Mouse (Mus musculus) hindbrain, postnatal 0 days (tissue): ENCODE results near the gene Casd1. TPM values are rescaled to one million over a fixed set of nuclear protein-coding genes. Genes with fewer than 3 reads are reported as not detected.

Experiments
- ATAC-seq: fragments of 200-750 bp; cut with Nextera tagmentation; 2 replicates; pipeline ENCODE4 v1.8.0; 2017; ENCODE audit warnings: mild to moderate bottlenecking, moderate TSS enrichment, moderate library complexity
- DNase-seq: peaks from one replicate; pipeline ENCODE4 v3.0.0-alpha.2; 2015; ENCODE audit warnings: low spot score
- H3K27ac ChIP-seq: fragments of 300-500 bp; sonication (generic); 2 replicates; pipeline ENCODE4 v1.5.1; 2014; ENCODE audit warnings: mild to moderate bottlenecking
- H3K27me3 ChIP-seq: fragments of 300-500 bp; sonication (generic); 2 replicates; pipeline ENCODE4 v1.6.1; 2014; ENCODE audit warnings: low read length, mixed read lengths; ENCODE audit not compliant: insufficient read depth
- H3K36me3 ChIP-seq: fragments of 300-500 bp; sonication (generic); 2 replicates; pipeline ENCODE4 v1.6.1; 2014; ENCODE audit warnings: low read length, mixed read lengths; ENCODE audit not compliant: insufficient read depth
- H3K4me1 ChIP-seq: fragments of 300-500 bp; sonication (generic); 2 replicates; pipeline ENCODE4 v1.6.1; 2014; ENCODE audit warnings: antibody characterized with exemption, low read length, mixed read lengths; ENCODE audit not compliant: insufficient read depth
- H3K4me2 ChIP-seq: fragments of 300-500 bp; sonication (generic); 2 replicates; pipeline ENCODE4 v1.6.1; 2014; ENCODE audit warnings: low read depth, mild to moderate bottlenecking, low read length, moderate library complexity, mixed read lengths
- H3K4me3 ChIP-seq: fragments of 300-500 bp; sonication (generic); 2 replicates; pipeline ENCODE4 v1.5.1; 2014; ENCODE audit warnings: low read length
- H3K9ac ChIP-seq: fragments of 300-500 bp; sonication (generic); replicated peaks from 2 replicates; pipeline ENCODE4 v1.6.1; 2014; ENCODE audit warnings: mild to moderate bottlenecking, low read length, moderate library complexity, mixed read lengths
- H3K9me3 ChIP-seq: fragments of 300-500 bp; sonication (generic); 2 replicates; pipeline ENCODE4 v1.6.1; 2016; ENCODE audit warnings: low read length, mixed read lengths
- CTCF ChIP-seq: IDR thresholded peaks from 2 replicates; pipeline ENCODE4 v1.5.1; 2016; ENCODE audit warnings: antibody characterized with exemption, control low read depth, low read depth
- WGBS: fragments of 180-500 bp; shearing (Covaris S2); extraction: QIAGEN DNeasy Blood & Tissue Kit; methylation state at CpG from one replicate; pipeline ENCODE4 v1.1.7; 2014; 5-methylcytosine and 5-hydroxymethylcytosine counted together
- polyA plus RNA-seq: library from polyadenylated mRNA; unstranded; fragments of >200 nt; fragmentation: Nextera tagmentation; extraction: Ambion mirVana; gene quantifications from 2 replicates; pipeline ENCODE4 v1.2.1, GENCODE M21; 2015
- total RNA-seq: library from RNA; depleted of rRNA; stranded (reverse); fragments of >200 nt; gene quantifications from 2 replicates; pipeline ENCODE4 v1.2.3, GENCODE M21; 2014

Casd1 gene
- total and polyA plus RNA-seq, 2 experiments from 2014 or later, result 40.2 to 68.9 TPM

DNA sequence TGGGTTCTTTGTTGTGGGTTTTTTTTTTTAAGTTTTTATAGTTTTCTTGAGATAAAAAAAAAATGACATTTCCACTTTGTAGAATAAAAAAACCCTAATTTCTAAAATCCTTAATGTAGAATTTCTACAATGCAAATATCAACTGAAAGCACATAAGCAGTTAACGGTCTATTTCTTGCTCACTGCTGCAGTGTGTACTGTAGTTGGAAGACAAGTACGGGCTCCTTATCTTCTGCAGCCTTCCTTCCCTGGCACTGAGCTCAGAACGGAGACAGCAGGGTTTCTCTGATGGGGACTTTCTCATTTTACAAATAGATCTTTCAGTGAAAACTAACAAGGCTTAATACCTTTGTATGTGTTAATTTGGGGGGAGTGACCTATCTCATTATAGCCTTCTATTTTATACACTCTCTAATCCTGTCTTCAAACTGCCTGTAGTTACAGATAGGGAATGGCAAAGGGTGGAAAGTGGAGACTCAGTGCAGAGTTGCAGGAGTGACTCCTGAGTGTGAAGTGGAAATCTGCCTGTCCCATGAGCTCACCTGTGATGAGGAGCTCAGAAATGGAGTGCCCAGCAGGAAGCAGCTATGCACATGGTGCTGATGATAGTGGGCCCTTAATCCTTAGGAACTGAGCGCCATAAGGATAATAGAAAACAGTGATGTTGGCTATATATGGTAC, 9.7 kb downstream of the Casd1 start:
- no peak overlapping the region for H3K4me2 ChIP-seq
- H3K9me3 ChIP-seq, result no peaks in the 10 kb centered on the region
- 90% methylated on average over 4 of the region's 4 CpGs for WGBS
- ATAC-seq (no peak), DNase-seq (no peak)
- no peak for TF ChIP-seq CTCF
- H3K4me1 ChIP-seq, result no peaks in the 10 kb centered on the region
- no peak overlapping the region for H3K4me3 ChIP-seq
- H3K36me3 ChIP-seq, result peaks cover 3% of the 10 kb centered on the region; the same call in 1 of the 2 replicates
- H3K27me3 ChIP-seq, result no peaks in the 10 kb centered on the region
- no peak overlapping the region for H3K9ac ChIP-seq
- no peak overlapping the region for H3K27ac ChIP-seq

GRCm38 (mm10) chr6:4611853-4612252, 11.2 kb downstream of the Casd1 start:
- WGBS, result 90% methylated on average over 4 of the region's 4 CpGs
- no peaks in the 10 kb centered on the region for H3K9me3 ChIP-seq
- ATAC-seq, result no peak

DNA sequence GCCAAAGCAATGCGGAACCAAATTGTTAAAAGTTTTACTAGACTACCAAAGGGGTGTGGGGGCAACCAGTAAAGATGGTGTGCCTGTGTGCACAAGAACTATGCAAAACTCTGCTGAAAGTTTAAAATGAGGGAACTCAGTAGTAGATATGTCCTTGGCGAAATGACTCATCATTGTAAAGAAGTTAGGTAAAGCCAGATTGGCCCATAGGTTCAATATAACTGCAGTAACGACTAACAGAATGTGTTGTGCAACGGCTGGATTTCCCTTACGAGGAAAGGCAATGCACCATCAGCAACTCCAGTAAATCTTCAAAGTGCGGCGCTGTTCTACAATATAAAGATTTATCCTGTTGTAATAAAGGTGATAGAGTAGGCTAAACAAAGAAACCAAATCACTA, 11.8 kb downstream of the Casd1 start:
- no peak overlapping the region for H3K27ac ChIP-seq
- no peak for DNase-seq
- no peak overlapping the region for H3K9ac ChIP-seq
- H3K27me3 ChIP-seq, result no peaks in the 10 kb centered on the region
- H3K4me3 ChIP-seq, result no peak overlapping the region
- 94% methylated on average over 7 of the region's 7 CpGs for WGBS
- ATAC-seq, result no peak
- H3K4me2 ChIP-seq, result no peak overlapping the region
- no peaks in the 10 kb centered on the region for H3K9me3 ChIP-seq
- H3K36me3 ChIP-seq, result peaks cover 3% of the 10 kb centered on the region; the same call in 1 of the 2 replicates
- no peak for TF ChIP-seq CTCF
- H3K4me1 ChIP-seq, result no peaks in the 10 kb centered on the region

More at GRCm38 (mm10) chr6:4611853-4612252, 11.2 kb downstream of the Casd1 start:
- Histone ChIP-seq H3K4me2 (no peak overlapping the region), H3K27me3 (no peaks in the 10 kb centered on the region), H3K4me1 (no peaks in the 10 kb centered on the region), H3K9ac (no peak overlapping the region), H3K36me3 (peaks cover 3% of the 10 kb centered on the region; the same call in 1 of the 2 replicates), H3K27ac (no peak overlapping the region), H3K4me3 (no peak overlapping the region)
- TF ChIP-seq CTCF, result no peak
- no peak for DNase-seq

DNA sequence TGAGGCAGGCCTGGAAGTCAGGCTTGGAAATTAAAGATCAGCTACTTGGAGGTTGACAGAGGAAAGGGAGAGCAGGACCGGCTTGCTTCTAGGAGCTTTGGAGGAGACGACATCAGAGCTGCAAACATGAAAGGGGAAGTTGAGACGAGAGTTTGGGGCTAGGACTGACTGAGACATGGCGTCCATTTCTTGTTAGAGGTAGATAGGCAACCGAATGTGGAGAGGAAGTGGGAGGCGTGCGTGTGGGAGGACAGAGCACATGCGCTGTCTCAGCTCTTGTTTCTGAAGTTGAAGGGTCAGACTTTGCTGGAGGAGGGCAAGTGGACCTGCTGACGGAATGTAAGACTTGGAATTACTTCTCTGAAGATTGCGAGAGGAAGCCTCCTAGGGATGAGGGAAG, 17.3 kb downstream of the Casd1 start:
- no peak for TF ChIP-seq CTCF
- Histone ChIP-seq H3K9ac (no peak overlapping the region), H3K4me2 (no peak overlapping the region), H3K27me3 (no peaks in the 10 kb centered on the region), H3K9me3 (no peaks in the 10 kb centered on the region), H3K4me1 (no peaks in the 10 kb centered on the region), H3K27ac (no peak overlapping the region), H3K36me3 (peaks cover 7% of the 10 kb centered on the region; the same call in 1 of the 2 replicates), H3K4me3 (no peak overlapping the region)
- ATAC-seq (no peak), DNase-seq (no peak)
- 86% methylated on average over 10 of the region's 10 CpGs for whole genome bisulfite sequencing

GRCm38 (mm10) chr6:4631464-4631863, 30.8 kb downstream of the Casd1 start:
- Histone ChIP-seq H3K9ac (no peak overlapping the region), H3K4me3 (no peak overlapping the region), H3K27ac (no peak overlapping the region), H3K36me3 (no peaks in the 10 kb centered on the region), H3K9me3 (no peaks in the 10 kb centered on the region), H3K4me2 (no peak overlapping the region), H3K27me3 (no peaks in the 10 kb centered on the region), H3K4me1 (no peaks in the 10 kb centered on the region)
- TF ChIP-seq CTCF, result no peak
- WGBS, result 70% methylated on average over 3 of the region's 3 CpGs
- DNase-seq (no peak), ATAC-seq (no peak)

- no peak for TF ChIP-seq CTCF
- Histone ChIP-seq H3K9ac (no peak overlapping the region), H3K4me2 (no peak overlapping the region), H3K27me3 (no peaks in the 10 kb centered on the region), H3K4me1 (no peaks in the 10 kb centered on the region), H3K36me3 (peaks cover 7% of the 10 kb centered on the region; the same call in 1 of the 2 replicates), H3K9me3 (no peaks in the 10 kb centered on the region), H3K27ac (no peak overlapping the region), H3K4me3 (no peak overlapping the region)
- WGBS, result 49% methylated on average over 4 of the region's 4 CpGs
- ATAC-seq (no peak), DNase-seq (no peak)
Observed at GRCm38 (mm10) chr6:4633189-4633588, 32.5 kb downstream of the Casd1 start.

DNA sequence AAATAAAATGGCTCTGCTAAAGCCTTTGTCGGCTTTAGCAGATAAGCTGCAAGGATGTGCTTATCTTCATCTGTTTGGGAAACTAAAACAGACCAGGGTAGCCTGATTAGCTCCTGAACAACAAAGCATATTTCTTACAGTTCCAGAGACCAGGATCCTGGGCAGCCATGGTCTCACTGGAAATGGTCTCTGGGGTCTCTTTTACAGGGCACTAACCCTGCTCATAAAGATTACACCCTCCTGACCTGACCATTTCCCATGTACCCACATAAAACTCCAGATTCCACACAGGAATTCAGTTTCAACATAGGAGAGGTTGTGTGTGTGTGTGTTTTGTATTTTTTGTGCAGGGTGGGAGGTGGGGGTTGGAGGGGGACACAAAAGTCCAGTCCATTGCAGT, 34.2 kb downstream of the Casd1 start:
- no peak for ATAC-seq

More for the DNA sequence above, 34.2 kb downstream of the Casd1 start:
- no peaks in the 10 kb centered on the region for H3K9me3 ChIP-seq
- peaks cover 7% of the 10 kb centered on the region; the same call in 1 of the 2 replicates for H3K36me3 ChIP-seq
- no peaks in the 10 kb centered on the region for H3K27me3 ChIP-seq
- WGBS, result 81% methylated on average over 1 of the region's 1 CpGs
- no peak for TF ChIP-seq CTCF
- H3K9ac ChIP-seq, result no peak overlapping the region
- no peaks in the 10 kb centered on the region for H3K4me1 ChIP-seq
- no peak overlapping the region for H3K4me3 ChIP-seq
- no peak overlapping the region for H3K4me2 ChIP-seq
- DNase-seq, result no peak
- H3K27ac ChIP-seq, result no peak overlapping the region
